Mouse (Mus musculus) megakaryocyte, embryonic 14.5 days (primary cell): ENCODE results near the gene Aifm2.

Experiments
- FLI1 ChIP-seq: IDR thresholded peaks from 2 replicates; pipeline ENCODE4 v1.6.1; 2012; ENCODE audit warnings: low read length, inconsistent platforms, mixed read lengths
- GATA1 ChIP-seq: IDR thresholded peaks from 3 replicates; pipeline ENCODE4 v1.6.1; 2012; ENCODE audit warnings: mixed read lengths, low read length, inconsistent platforms, borderline replicate concordance

DNA sequence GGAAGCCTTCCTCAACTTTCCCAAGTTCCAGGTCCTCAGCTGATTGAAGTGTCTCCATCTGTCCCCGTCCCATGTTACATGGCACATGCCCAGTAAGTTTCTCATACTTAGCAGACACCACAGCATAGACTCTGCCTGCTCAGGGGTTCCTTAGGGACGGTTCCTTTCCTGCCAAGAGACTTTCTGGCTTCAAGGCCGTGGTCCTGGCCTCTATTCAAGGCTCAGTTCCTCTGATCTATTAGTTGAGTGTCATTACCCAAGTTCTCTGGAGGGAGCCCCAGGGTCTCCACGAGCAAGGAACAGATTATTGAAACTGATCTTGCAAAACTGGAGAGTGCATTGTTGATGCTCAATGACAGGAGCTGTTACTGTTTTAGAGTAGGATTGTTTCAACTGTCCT lies 10.4 kb upstream of the Aifm2 start:
- TF ChIP-seq GATA1, result no peak
- no peak for TF ChIP-seq FLI1
